Mouse (Mus musculus): ENCODE data around the gene Rxra. TPM values are rescaled to one million over a fixed set of nuclear protein-coding genes. Genes with fewer than 3 reads are reported as not detected.
A peak's percentile ranks its signal among the peaks of the same experiment; 100 is the strongest.

Gene Rxra
- total RNA-seq, 1 experiment from 2014 or later = 4.0 TPM

GRCm38 (mm10) chr2:27729009-27729408 is 52.8 kb downstream of the Rxra start:
- ATAC-seq (replicated peaks; ENCODE audit: low read depth, poor library complexity, severe bottlenecking) = no peak

DNA sequence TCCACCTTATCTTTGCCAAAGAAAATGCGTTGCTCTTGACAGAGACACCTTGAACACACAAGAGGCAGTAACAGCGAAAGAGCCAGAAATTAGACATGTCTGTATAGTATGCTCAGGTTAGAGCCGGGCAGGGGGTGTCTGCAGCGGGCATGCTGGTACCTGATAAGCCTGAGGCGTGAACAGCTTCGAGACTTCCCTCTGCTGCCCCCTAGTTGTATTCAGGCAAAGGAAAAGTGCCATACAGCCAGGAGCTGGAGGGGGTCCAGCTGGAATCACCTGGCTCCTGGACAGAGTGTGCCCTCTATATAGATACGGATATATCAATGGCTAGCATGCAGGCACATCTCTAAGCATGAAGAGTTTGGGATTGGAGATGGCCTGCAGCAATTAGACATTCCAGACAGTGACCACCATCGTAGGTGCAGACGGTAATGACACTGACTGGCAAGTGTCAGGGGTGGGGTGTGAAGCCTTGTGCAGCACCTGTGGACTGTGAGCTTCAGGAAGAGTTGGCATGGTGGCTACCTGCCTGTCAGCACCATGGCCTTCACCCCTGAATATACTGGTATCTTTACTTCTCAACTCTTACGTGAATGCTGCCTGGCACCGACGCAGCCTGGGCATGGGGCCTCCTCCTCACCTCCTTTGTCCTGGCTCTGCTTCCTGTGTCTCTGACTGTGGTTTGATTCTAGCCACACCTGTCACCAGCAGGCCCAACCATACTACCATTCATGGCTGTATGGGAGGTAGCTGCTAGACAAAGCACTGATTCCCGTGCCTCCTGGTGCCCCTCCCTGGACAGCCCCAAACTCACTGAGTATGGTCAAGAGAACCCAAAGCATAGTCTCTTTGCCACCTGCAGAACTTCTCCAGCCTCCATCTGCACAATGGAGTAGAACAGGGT is 54.0 kb downstream of the Rxra start:
- ATAC-seq (replicated peaks; ENCODE audit: low read depth, poor library complexity, severe bottlenecking) = peak; percentile 75

GRCm38 (mm10) chr2:27733021-27733420 is 56.8 kb downstream of the Rxra start:
- ATAC-seq (replicated peaks; ENCODE audit: low read depth, poor library complexity, severe bottlenecking) = no peak

- ATAC-seq (replicated peaks; ENCODE audit: low read depth, poor library complexity, severe bottlenecking) = no peak
Measured at GRCm38 (mm10) chr2:27734328-27734727, 58.1 kb downstream of the Rxra start.

DNA sequence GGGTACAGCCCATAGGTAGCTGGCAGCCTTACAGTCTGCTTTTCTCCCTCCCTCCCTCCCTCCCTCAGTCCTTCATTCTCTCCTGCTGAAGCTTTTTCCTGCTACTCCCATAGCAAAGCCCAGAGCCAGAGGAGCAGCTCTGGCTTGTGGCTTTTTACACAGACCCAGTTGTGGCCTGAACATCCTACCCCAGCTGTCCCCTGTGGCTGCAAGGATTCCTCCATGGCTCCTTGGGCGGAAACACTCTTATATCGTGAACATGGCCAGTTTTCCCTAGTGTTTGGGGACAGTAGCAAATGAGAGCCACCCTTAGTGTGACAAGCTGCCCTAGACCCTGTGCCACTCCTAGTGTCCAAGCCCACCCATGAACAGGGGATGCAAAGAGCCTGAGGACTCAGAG is 58.6 kb downstream of the Rxra start:
- ATAC-seq (replicated peaks; ENCODE audit: low read depth, poor library complexity, severe bottlenecking) = no peak

DNA sequence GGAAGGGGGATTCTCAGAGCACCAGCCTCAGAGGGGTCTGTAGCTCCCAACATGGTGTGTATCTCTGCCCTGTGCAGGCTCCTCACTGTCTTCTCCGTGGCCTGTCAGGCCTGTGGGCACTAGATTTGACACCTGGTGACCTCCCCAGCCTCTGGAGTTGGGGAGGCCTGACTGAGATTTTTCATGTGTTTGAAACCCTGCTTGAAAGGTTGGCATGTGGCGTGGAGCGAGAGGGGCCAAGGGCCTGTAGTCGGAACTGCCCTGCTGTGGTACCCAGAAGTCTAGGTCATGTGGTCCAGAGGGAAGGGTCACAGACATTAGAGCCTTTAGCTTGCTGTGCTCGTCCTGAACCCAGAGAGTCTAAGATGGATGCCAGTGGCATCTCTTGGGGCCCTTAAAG is 60.6 kb downstream of the Rxra start:
- ATAC-seq (replicated peaks; ENCODE audit: low read depth, poor library complexity, severe bottlenecking) = no peak

DNA sequence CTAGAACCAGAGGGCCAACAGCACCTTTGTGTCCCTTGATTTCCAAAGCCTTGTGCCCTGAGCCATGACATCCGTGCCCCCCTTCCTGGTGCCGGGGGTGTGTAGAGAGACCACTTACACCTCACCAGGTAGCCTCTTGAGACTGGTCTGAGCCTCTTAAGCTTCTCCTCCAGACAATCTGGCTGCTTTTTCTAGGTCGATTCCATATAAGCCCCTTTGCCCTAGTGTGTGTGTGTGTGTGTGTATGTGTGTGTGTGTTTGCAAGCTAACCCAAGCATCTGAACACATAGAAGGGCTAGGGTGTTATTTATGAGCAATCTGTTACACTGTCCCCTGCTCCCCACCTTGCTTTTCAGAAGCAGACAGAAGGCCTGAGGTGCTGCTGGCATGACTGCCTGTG is 62.2 kb downstream of the Rxra start:
- no peak for ATAC-seq (replicated peaks; ENCODE audit: low read depth, poor library complexity, severe bottlenecking)

DNA sequence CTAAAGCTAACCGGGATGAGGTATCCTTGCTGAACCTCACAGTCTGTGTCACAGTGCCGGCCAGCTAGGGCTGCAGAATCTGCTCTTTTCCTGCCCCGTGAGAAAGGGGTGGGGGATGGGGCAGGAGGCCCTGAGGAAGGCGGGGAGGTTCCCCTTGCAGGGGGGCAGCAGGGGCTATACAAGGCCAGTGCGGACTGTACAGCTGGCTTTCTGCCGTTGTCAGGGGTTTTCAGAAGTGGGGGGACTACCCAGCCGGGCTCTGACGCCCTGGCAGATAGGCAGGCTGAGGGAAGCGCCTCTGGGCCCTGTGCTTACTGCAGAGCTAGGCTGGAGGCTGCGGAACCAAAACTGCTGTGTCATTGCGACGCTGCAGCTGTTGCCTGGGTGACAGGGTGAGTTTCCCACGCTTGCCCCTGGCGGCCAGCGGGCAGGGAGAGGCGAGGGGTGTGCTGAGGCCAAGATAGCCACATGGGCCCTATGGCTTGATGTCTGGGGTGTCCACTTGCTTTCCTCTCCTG is 63.9 kb downstream of the Rxra start:
- ATAC-seq (replicated peaks; ENCODE audit: low read depth, poor library complexity, severe bottlenecking) = peak; percentile 90

DNA sequence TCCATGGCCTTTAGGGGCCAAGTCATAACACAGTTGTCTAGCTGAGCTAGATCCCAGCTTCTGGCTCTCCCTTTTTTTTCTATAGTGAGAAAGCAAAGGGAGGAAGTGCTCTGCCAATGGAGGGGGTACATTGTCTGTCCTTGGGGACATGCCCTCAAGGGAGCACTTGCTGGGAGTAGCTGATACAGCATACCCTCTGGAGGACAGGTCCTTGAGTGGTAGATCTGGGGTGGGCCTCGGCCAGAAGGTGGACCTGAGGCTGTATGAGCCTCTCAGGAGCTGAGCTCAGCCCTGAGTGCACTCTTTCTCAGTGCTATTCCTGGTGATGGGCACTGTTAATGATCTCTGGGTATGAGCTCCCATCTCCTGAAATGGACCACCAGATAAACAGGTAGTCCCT is 66.9 kb downstream of the Rxra start:
- no peak for ATAC-seq (replicated peaks; ENCODE audit: low read depth, poor library complexity, severe bottlenecking)

GRCm38 (mm10) chr2:27743863-27744611 is 67.8 kb downstream of the Rxra start:
- ATAC-seq (replicated peaks; ENCODE audit: low read depth, poor library complexity, severe bottlenecking) = no peak

GRCm38 (mm10) chr2:27744612-27745351 is 68.5 kb downstream of the Rxra start:
- peak; percentile 23 for ATAC-seq (replicated peaks; ENCODE audit: low read depth, poor library complexity, severe bottlenecking)

- ATAC-seq (replicated peaks; ENCODE audit: low read depth, poor library complexity, severe bottlenecking) = no peak
Measured at GRCm38 (mm10) chr2:27745673-27746620, 69.7 kb downstream of the Rxra start.

DNA sequence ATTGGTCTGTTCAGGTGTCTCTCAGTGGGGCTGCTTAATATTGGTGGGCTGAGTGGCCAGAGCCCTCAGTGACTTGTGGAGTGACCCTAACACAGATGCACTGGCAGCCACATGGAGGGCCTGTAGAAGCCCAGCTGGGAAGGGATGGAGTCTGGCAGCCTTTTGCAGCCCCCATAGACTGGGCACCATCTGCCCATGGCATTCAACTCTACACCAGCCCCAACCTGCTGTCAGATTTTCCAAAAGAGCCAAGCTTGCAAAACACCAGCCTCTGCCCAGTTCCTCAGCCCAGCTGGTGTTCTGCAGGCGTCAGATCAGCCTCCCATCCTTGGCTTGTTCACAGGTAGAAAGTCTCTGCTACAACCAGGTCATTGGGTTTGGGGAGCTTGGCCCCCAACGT is 70.6 kb downstream of the Rxra start:
- no peak for ATAC-seq (replicated peaks; ENCODE audit: low read depth, poor library complexity, severe bottlenecking)

DNA sequence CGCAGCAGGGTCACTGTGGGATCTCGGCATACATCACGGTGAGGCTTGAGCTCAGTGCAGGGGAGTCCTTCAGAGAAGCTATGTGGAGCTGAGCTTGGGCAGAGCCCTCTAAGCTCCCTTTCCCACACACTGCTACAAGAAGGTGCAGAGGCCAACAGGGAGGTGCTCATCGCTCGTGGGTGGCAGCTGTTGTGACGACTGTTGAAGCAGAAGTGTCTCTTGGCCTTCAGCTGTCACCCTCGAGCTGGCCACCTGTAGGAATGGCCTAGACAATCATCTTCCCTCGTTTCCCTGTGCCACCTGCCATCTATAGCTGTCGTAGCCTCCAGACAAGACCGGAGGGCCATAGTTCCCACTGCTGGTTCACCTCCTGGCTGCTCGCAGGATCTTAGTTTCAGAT is 72.7 kb downstream of the Rxra start:
- ATAC-seq (replicated peaks; ENCODE audit: low read depth, poor library complexity, severe bottlenecking) = no peak

DNA sequence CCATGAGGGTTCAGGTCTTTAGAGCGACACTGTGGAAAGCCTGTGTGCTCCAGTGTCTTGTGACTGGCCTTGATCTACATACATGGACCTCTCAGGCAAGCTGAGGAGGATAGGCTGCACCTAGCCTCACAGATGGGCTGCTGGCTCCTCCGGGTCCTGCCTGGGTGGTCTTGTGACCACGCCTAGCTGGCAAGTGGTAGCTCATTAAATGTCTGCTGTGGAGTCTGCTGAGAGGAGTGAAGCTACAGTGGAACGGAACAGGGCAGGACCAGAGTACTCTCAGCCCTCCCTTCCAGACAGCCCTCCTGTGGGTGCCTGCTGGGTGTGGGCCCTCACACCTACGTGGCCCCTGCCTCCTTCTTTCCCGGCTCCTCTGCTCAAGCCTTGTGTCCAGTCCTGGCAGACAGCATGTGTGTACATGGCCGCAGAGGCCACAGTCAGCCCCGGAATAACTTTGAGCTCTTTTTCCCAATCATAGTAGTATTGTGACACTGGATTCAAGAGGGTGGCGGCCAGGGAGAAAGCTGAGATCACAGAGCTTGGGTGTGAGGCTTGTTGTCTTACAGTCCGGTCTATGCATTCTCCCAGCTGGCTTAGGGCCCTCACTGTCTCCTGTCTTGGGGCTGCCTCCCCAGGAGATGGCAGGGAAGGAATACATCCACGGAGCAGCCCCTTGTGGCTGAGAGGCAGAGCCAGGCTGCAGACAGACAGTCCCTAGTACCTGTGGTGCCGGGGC is 74.3 kb downstream of the Rxra start:
- no peak for ATAC-seq (replicated peaks; ENCODE audit: low read depth, poor library complexity, severe bottlenecking)

DNA sequence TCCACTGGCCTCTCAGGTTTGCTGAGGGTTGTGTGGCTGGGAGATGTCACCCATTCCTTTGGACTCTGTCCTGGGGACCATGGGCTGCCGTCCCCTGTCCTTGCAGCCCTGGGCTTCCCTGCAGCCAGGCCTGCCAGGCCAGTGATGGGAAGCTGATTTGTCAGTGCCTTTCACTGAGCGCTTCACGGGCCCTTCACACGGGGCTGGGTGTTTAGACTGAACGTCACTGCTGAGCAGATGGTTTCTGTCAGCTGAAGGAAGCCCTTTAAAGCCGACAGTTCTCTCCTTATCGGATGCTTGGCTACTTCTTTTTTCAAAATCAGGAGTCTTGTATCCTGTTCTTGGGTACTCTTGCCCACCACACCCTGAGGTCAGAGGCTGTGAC is 74.9 kb downstream of the Rxra start:
- no peak for ATAC-seq (replicated peaks; ENCODE audit: low read depth, poor library complexity, severe bottlenecking)

DNA sequence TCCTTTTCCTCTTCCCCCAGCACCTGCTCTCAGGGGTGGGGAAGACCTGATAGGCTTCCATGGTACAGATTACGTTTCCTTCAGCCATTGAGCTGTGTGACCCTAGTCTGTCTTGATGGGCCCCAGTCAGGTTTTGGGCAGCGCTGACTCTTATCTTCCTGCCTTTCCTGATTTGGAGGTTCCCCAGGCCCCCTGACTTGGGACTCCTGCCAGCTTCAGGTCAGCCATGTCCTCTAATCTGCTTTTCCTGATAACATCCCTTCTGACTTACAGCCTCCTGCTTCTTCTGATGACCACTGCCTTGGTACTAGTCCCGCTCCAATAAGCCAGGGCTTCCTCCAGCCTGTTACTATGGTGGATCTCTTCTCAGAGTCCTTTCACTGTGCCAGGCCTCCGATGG is 75.6 kb downstream of the Rxra start:
- no peak for ATAC-seq (replicated peaks; ENCODE audit: low read depth, poor library complexity, severe bottlenecking)

DNA sequence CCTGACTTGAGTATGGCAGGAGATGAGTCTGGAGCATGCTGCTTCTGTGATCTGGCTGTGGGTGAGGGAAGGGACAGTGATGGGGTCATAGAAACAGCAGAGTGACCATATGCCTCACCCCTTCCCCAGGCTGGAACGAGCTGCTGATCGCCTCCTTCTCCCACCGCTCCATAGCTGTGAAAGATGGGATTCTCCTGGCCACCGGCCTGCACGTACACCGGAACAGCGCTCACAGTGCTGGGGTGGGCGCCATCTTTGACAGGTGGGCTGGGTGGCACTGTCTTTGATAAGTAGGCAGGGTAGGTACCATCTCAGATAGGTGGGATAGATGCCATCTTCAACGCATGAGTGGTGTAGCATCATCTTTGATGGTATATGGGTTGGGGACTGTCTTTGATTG is 77.9 kb downstream of the Rxra start:
- ATAC-seq (replicated peaks; ENCODE audit: low read depth, poor library complexity, severe bottlenecking) = no peak
